Mouse (Mus musculus) limb, embryonic 14.5 days (tissue): ENCODE measurements at regions not wholly inside any gene's neighbourhood (a gene's known extent, or its start where the extent isn't known, plus 50 kb on each side); places are given as distances from the start of the nearest gene placed in this dataset.
"Not testable (repeated sequence)": the region's sequence is repeated elsewhere in the genome, so short reads cannot be mapped to it uniquely, and the experiment has no call there.

ENCODE experiments used
- ATAC-seq: fragments of 200-750 bp; cut with Nextera tagmentation; 2 replicates; pipeline ENCODE4 v1.8.0; 2017; ENCODE audit warnings: low read depth, moderate number of reproducible peaks, moderate TSS enrichment; ENCODE audit not compliant: low FRiP score
- DNase-seq: peaks from one replicate; pipeline ENCODE4 v3.0.0-alpha.2; 2015; ENCODE audit warnings: low spot score
- H3K27ac ChIP-seq: fragments of 300-500 bp; sonication (generic); replicated peaks from 2 replicates; pipeline ENCODE4 v1.5.1; 2014; ENCODE audit warnings: low read depth, mild to moderate bottlenecking, low read length, moderate library complexity, mixed read lengths
- H3K27me3 ChIP-seq: fragments of 300-500 bp; sonication (generic); 2 replicates; pipeline ENCODE4 v1.6.1; 2014; ENCODE audit warnings: low read length, mixed read lengths; ENCODE audit not compliant: control insufficient read depth, insufficient read depth
- H3K36me3 ChIP-seq: fragments of 300-500 bp; sonication (generic); 2 replicates; pipeline ENCODE4 v1.6.1; 2014; ENCODE audit warnings: mild to moderate bottlenecking, low read length, moderate library complexity, mixed read lengths; ENCODE audit not compliant: control insufficient read depth, insufficient read depth
- H3K4me1 ChIP-seq: fragments of 300-500 bp; sonication (generic); 2 replicates; pipeline ENCODE4 v1.6.1; 2014; ENCODE audit warnings: antibody characterized with exemption, low read length, mixed read lengths; ENCODE audit not compliant: control insufficient read depth, insufficient read depth
- H3K4me2 ChIP-seq: fragments of 300-500 bp; sonication (generic); replicated peaks from 2 replicates; pipeline ENCODE4 v1.6.1; 2014; ENCODE audit warnings: low read depth, mild to moderate bottlenecking, low read length, moderate library complexity; ENCODE audit not compliant: severe bottlenecking
- H3K4me3 ChIP-seq: fragments of 300-500 bp; sonication (generic); replicated peaks from 2 replicates; pipeline ENCODE4 v1.5.1; 2014; ENCODE audit warnings: low read length
- H3K9ac ChIP-seq: fragments of 300-500 bp; sonication (generic); 2 replicates; pipeline ENCODE4 v1.6.1; 2014; ENCODE audit warnings: mild to moderate bottlenecking, low read depth, low read length, moderate library complexity; ENCODE audit not compliant: severe bottlenecking
- H3K9me3 ChIP-seq: fragments of 300-500 bp; sonication (generic); 2 replicates; pipeline ENCODE4 v1.6.1; 2016; ENCODE audit warnings: low read length; ENCODE audit not compliant: control insufficient read depth
- POLR2A ChIP-seq: fragments of 200-500 bp; IDR thresholded peaks from 2 replicates; pipeline ENCODE4 v1.8.0; 2012; ENCODE audit warnings: inconsistent platforms, mild to moderate bottlenecking, moderate library complexity, borderline replicate concordance; ENCODE audit not compliant: insufficient read depth, insufficient read length; ENCODE audit errors: extremely low read depth
- WGBS: fragments of 180-500 bp; shearing (Covaris S2); extraction: QIAGEN DNeasy Blood & Tissue Kit; methylation state at CpG from one replicate; pipeline ENCODE4 v1.1.7; 2014; 5-methylcytosine and 5-hydroxymethylcytosine counted together

DNA sequence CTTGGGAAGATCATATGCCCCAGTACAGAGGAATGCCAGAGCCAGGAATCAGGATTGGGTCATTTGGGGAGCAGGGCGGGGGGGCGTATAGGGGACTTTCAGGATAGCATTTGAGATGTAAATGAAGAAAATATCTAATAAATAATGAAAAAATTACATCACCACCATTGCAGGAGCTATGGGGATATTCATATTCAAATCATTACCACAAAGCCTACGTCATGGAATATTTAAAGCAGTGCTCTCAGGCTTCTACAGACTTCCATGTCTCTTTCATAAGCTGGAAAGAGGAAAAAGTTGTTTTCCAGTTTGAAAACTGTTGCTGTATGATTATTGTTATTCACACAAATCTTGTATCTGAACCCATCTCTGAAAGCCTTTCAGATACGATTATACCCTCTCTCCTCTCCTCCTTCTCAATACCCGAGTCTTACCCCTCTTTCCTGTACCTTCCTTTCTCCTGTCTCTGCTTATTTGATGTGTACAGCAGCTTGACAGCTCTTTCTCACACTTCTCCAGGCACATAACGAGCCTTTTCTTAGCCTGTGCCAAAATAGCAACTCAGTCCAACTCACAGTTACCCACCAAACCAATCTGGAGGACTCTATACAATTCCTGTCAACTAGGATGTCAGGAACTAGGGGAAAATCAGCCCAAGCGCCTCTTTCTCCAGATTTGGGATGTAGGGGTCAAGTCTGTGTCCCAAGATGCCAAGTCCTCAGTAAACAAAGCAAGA is 1592.0 kb upstream of the Dsel start:
- DNase-seq (no peak), ATAC-seq (no peak)
- H3K27ac ChIP-seq: no peak overlapping the region
- 76% methylated on average over 7 of the region's 7 CpGs for WGBS
- H3K4me3 ChIP-seq: no peak overlapping the region
- H3K4me2 ChIP-seq: no peak overlapping the region
- no peaks in the 10 kb centered on the region for H3K9me3 ChIP-seq
- no peaks in the 10 kb centered on the region for H3K36me3 ChIP-seq
- no peaks in the 10 kb centered on the region for H3K27me3 ChIP-seq
- TF ChIP-seq POLR2A: no peak
- H3K4me1 ChIP-seq: no peaks in the 10 kb centered on the region
- H3K9ac ChIP-seq: no peak overlapping the region

DNA sequence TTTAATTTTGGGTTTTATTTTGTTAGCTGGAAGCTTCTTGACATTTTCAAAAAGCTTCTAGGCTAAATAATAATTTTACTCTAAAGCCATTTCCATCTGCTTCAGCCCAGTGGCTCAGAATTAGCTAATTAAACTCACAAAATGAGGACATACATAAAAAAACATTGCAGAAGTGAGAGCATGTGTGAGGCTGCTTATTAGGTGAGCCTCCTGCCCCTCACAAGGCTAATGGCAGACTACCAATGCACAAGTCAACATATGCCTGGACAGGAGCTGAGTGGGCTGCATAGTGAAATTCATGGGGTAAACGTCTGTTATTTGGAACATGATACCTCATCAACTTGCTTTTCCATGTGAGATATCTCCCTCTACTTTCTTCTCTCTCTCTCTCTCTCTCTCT is 1569.0 kb upstream of the Dsel start:
- Histone ChIP-seq H3K27ac (no peak overlapping the region), H3K36me3 (no peaks in the 10 kb centered on the region), H3K9me3 (no peaks in the 10 kb centered on the region), H3K9ac (no peak overlapping the region), H3K4me1 (no peaks in the 10 kb centered on the region), H3K4me3 (no peak overlapping the region), H3K4me2 (no peak overlapping the region), H3K27me3 (no peaks in the 10 kb centered on the region)
- no peak for DNase-seq
- WGBS: 53% methylated on average over 1 of the region's 1 CpGs
- no peak for TF ChIP-seq POLR2A
- ATAC-seq: no peak

DNA sequence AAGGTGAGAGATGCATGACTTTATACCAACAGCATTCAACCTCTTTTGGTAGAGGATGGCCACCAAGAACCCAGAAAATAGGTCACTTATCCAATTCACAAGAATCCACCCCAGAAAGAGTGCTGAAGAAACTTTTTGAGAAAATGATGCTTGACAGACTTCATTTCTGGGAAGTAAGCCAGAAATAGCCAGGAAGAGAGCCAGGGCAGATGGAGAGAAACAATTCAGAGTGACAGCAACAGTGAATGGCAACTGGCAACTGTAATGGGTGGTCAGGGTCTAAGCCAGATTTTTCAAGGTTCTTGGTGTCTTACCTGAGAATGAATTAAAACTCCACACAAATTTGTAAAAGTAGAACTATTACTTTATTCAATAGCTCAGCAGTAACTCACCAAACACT is 1566.5 kb upstream of the Dsel start:
- Histone ChIP-seq H3K27ac (no peak overlapping the region), H3K27me3 (no peaks in the 10 kb centered on the region)
- no peak for TF ChIP-seq POLR2A

DNA sequence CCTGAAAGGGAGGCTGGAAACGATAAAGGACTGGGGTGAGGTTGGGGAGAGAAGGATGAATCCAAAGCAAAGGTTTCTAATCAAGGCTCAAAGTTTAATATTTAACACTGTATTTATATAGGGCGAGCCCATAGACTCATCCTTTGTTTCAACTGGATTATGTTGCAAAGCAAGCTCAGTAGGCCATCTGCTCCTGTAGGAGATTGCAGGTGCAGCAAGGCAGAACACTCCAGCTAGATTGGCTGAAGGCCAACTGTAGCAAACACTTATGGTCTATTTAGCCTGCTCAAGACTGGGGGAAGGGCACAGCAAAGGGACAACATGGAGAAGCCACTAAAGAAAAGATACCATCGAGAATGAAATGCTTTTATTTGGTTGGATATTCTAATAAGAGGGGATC is 1548.1 kb upstream of the Dsel start:
- H3K9me3 ChIP-seq: no peaks in the 10 kb centered on the region
- DNase-seq (no peak), ATAC-seq (no peak)
- no peak overlapping the region for H3K4me2 ChIP-seq
- no peaks in the 10 kb centered on the region for H3K4me1 ChIP-seq
- no peaks in the 10 kb centered on the region for H3K27me3 ChIP-seq
- no peak for TF ChIP-seq POLR2A
- H3K27ac ChIP-seq: no peak overlapping the region
- no peaks in the 10 kb centered on the region for H3K36me3 ChIP-seq
- no peak overlapping the region for H3K4me3 ChIP-seq
- 80% methylated on average over 3 of the region's 3 CpGs for WGBS
- H3K9ac ChIP-seq: no peak overlapping the region

More for the DNA sequence above, 1566.5 kb upstream of the Dsel start:
- no peak overlapping the region for H3K4me3 ChIP-seq
- H3K9me3 ChIP-seq: no peaks in the 10 kb centered on the region
- DNase-seq (no peak), ATAC-seq (no peak)
- no peaks in the 10 kb centered on the region for H3K36me3 ChIP-seq
- no peak overlapping the region for H3K9ac ChIP-seq
- H3K4me1 ChIP-seq: no peaks in the 10 kb centered on the region
- H3K4me2 ChIP-seq: no peak overlapping the region

DNA sequence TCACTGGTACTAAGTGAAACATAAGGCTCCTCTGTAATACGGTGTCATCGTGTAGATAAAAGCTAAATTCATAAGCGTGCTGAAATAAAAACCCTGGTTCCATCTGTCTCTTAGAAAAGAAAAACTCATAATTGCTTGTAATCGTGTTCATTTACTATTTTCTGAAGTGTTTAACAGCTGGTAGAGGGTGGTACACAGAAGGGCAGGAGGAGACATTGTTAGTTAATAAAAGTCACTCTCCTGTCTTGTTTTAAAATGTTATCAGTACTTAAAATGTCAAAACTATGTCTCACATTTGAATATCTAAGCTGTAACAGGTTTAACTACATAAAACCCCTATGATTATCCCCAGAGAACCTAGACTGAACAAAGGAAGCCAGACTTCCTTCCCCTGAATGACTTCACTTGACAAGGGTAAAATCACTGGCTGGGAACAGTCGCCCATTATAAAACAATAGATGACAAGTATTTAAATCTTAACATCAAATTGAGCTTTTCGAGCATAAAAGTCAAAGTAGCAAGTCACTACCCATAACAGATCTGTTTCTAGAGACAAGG is 1530.6 kb upstream of the Dsel start:
- no peaks in the 10 kb centered on the region for H3K9me3 ChIP-seq
- H3K36me3 ChIP-seq: no peaks in the 10 kb centered on the region
- ATAC-seq (no peak), DNase-seq (no peak)
- no peaks in the 10 kb centered on the region for H3K4me1 ChIP-seq
- H3K4me3 ChIP-seq: no peak overlapping the region
- H3K9ac ChIP-seq: no peak overlapping the region
- no peak overlapping the region for H3K4me2 ChIP-seq
- no peak for TF ChIP-seq POLR2A
- no peak overlapping the region for H3K27ac ChIP-seq
- WGBS: 79% methylated on average over 6 of the region's 6 CpGs
- H3K27me3 ChIP-seq: no peaks in the 10 kb centered on the region

DNA sequence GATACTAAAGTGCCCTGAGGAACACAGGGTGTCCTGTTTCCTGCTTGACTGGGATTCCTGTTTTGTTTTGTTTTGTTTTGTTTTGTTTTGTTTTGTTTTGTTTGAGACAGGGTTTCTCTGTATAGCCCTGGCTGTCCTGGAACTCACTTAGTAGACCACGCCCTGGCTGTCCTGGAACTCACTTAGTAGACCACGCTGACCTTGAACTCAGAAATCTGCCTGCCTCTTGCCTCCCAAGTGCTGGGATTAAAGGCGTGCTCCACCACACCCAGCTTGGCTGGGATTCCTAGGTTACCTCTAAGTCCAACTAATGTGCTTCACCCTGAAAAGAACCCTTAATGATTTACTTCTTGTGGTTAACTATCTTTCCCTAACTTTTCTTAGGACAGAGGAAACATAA is 1529.6 kb upstream of the Dsel start:
- H3K27me3 ChIP-seq, ATAC-seq, DNase-seq, H3K9me3 ChIP-seq, H3K9ac ChIP-seq, H3K27ac ChIP-seq, H3K36me3 ChIP-seq, H3K4me1 ChIP-seq, H3K4me3 ChIP-seq, H3K4me2 ChIP-seq: not testable (repeated sequence)
- WGBS: 83% methylated on average over 3 of the region's 3 CpGs
